Mouse (Mus musculus): ENCODE data around the gene Tulp3. TPM values are rescaled to one million over a fixed set of nuclear protein-coding genes. Genes with fewer than 3 reads are reported as not detected.
"Not testable (repeated sequence)": the region's sequence is repeated elsewhere in the genome, so short reads cannot be mapped to it uniquely, and the experiment has no call there.

Tulp3 gene
- polyA plus RNA-seq, 1 experiment: 0.07 TPM

DNA sequence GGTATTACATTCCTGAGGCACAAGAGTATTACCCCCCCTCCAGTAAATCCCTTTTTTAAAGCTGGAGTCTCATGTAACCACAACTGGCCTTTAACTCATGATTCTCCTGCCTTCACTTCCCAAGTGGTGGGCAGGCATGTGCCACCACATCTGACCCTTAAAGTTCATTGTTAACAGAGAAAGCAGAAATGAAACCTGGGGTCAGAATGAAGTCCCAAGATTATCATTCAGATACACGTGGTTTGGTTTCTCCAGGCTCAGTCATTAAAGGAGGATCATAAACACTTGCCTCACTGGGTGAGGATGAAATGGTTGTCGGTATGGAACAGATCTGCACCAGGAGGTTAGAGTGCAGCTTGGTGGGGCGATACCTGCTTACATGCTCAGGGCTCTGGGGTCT lies 25.6 kb upstream of the Tulp3 start:
- TF ChIP-seq TAL1 (IDR thresholded peaks at IDR 0.05; ENCODE audit: low read length) (no peak), GATA1 (IDR thresholded peaks at IDR 0.05; ENCODE audit: low read length) (no peak)
- Histone ChIP-seq H3K4me1 (ENCODE audit: control insufficient read depth) (no peaks in the 10 kb centered on the region), H3K27me3 (ENCODE audit: control insufficient read depth) (no peaks in the 10 kb centered on the region), H3K36me3 (ENCODE audit: control insufficient read depth) (peaks cover 7% of the 10 kb centered on the region), H3K4me3 (replicated peaks) (no peak overlapping the region), H3K9me3 (ENCODE audit: control insufficient read depth, low read length) (no peaks in the 10 kb centered on the region)

DNA sequence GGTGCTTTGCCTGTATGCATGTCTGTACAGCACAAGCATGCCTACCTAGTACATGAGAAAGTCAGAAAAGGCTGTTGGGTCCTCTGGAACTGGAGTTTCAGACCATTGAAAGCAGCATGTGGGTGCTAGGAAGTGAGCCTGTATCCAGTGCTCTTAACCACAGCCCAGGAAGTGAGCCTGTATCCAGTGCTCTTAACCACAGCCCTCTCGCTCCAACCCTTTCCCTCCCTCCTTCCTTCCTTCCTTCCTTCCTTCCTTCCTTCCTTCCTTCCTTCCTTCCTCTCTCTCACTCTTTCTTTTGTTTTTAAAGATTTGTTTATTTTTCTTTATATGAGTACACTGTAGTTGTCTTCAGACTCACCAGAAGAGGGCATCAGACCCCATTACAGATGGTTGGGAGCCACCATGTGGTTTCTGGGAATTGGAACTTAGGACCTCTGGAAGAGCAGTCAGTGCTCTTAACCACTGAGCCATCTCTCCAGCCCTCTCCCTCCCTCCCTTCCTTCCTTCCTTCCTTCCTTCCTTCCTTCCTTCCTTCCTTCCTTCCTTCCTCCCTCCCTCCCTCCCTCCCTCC lies 25.0 kb upstream of the Tulp3 start:
- not testable (repeated sequence) for H3K4me1 ChIP-seq (ENCODE audit: control insufficient read depth); H3K9me3 ChIP-seq (ENCODE audit: control insufficient read depth, low read length); H3K27me3 ChIP-seq (ENCODE audit: control insufficient read depth); H3K4me3 ChIP-seq (replicated peaks)
- H3K36me3 ChIP-seq (ENCODE audit: control insufficient read depth): peaks cover 12% of the 10 kb centered on the region

DNA sequence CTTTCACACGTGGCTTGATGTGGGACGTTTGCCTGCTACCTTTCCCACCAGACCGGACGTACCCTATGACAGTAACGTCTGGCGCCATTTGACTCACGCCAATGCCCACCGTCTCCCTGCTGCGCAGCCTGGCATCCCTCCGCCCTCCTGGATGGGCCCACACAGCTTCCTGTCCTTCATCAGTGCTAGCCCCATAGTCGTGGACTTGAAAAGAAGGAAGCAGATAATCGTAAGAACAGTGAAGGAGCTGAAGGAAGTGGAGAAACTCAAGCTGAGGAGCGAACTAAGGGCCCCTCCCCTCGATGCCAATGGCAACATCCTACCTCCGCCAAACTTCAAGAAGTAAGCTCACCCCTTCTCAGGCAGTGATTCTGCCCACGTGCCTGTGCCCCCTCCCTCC lies 24.0 kb upstream of the Tulp3 start:
- no peaks in the 10 kb centered on the region for H3K27me3 ChIP-seq (ENCODE audit: control insufficient read depth)
- H3K4me3 ChIP-seq (replicated peaks): no peak overlapping the region
- no peaks in the 10 kb centered on the region for H3K4me1 ChIP-seq (ENCODE audit: control insufficient read depth)
- H3K36me3 ChIP-seq (ENCODE audit: control insufficient read depth): peaks cover 21% of the 10 kb centered on the region
- H3K9me3 ChIP-seq (ENCODE audit: control insufficient read depth, low read length): no peaks in the 10 kb centered on the region
- TF ChIP-seq GATA1 (IDR thresholded peaks at IDR 0.05; ENCODE audit: low read length) (no peak), TAL1 (IDR thresholded peaks at IDR 0.05; ENCODE audit: low read length) (no peak)

DNA sequence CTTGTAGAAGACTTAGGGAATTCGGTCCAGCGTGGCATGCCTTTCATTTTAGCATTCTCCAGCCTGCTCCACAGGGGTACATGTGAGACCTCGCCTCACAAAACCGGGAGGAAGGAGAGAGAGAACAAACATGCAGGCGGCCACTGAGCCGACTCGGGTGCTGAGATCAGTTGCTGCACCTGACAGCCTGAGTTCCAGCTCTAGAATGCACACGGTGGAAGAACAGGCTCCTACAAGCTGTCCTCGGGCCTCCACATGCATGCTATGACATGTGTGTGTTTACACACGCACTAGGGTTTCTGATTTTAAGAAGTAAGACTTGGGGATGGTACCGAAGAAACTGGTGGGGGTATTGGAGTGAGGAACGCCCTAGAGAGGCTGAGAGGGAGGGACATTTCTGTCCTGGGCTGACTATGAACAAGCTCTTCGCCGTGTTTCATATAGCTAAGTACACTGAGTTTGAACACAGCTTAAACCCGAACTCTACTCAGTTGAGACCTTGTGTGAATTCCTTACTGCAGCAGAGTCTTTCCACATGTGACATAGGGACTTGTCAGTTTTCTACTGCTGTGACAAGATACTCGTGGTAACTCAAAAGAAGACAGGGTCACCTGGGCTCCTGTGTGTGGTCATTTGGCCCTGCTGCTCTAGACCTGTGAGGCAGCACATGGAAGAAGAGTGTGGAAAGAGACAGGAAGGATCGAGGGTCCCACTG lies 20.9 kb upstream of the Tulp3 start:
- Histone ChIP-seq H3K27me3 (ENCODE audit: control insufficient read depth) (no peaks in the 10 kb centered on the region), H3K36me3 (ENCODE audit: control insufficient read depth) (peaks cover 52% of the 10 kb centered on the region), H3K4me3 (replicated peaks) (no peak overlapping the region), H3K4me1 (ENCODE audit: control insufficient read depth) (no peaks in the 10 kb centered on the region), H3K9me3 (ENCODE audit: control insufficient read depth, low read length) (no peaks in the 10 kb centered on the region)
- TF ChIP-seq GATA1 (IDR thresholded peaks at IDR 0.05; ENCODE audit: low read length): no peak
- no peak for TF ChIP-seq TAL1 (IDR thresholded peaks at IDR 0.05; ENCODE audit: low read length)

DNA sequence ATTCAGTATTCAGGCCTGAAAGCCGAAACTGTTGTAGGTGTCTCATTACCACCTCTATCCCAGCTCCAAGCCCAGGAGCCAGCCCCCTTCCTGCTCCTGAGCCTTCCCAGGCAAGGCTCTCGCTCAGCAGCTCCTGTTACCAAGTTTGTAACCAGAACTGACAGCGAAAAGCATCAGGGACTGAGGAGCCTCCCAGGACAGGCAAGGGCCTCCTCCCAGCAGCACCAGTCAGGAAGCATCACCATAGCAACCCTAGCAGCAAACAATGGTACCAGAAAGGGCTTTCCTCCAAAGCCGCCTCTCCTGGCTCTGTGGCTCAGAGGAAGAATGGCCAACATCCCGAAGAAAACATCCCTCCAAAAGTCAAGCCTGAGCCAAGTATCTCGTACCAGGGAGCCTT lies 19.5 kb upstream of the Tulp3 start, which contains the start of the genes Tex52 and Gm44596:
TSS of gene Tex52 (plus strand) at position 265 of the 400 bp plus-strand sequence.
TSS of gene Gm44596 (plus strand) at position 312 of the 400 bp plus-strand sequence.
- Histone ChIP-seq H3K4me3 (replicated peaks) (no peak within 1 kb of the TSS), H3K4me1 (ENCODE audit: control insufficient read depth) (no peaks in the 10 kb centered on the region)

DNA sequence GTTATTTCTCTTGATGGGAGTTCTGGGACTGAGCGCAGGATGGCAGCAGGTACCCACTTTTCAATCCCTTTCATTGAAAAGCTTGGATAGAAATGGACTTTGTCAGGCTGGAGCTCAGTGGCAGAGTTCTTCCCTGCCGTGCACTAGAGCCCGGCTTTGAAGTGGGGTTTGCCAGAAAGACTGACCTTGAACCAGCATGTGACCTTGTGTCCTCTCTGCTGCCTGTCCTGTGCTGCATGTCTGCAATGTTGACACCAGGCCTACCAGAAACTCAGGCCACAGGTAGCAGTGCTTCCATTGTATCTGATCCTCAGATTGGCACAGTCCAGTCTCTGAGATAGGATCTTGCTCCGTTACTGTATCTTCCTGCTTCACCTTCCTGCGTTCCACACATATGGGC lies 14.4 kb upstream of the Tulp3 start:
- TF ChIP-seq TAL1 (IDR thresholded peaks at IDR 0.05; ENCODE audit: low read length): no peak
- no peak for TF ChIP-seq GATA1 (IDR thresholded peaks at IDR 0.05; ENCODE audit: low read length)
- H3K9me3 ChIP-seq (ENCODE audit: control insufficient read depth, low read length): no peaks in the 10 kb centered on the region
- H3K27me3 ChIP-seq (ENCODE audit: control insufficient read depth): no peaks in the 10 kb centered on the region
- no peak overlapping the region for H3K4me3 ChIP-seq (replicated peaks)
- H3K36me3 ChIP-seq (ENCODE audit: control insufficient read depth): peaks cover 99% of the 10 kb centered on the region
- H3K4me1 ChIP-seq (ENCODE audit: control insufficient read depth): peaks cover 8% of the 10 kb centered on the region

More for the DNA sequence above, 19.5 kb upstream of the Tulp3 start, which contains the start of the genes Tex52 and Gm44596:
- no peak for TF ChIP-seq GATA1 (IDR thresholded peaks at IDR 0.05; ENCODE audit: low read length)
- TF ChIP-seq TAL1 (IDR thresholded peaks at IDR 0.05; ENCODE audit: low read length): no peak
- H3K9me3 ChIP-seq (ENCODE audit: control insufficient read depth, low read length): no peaks in the 10 kb centered on the region
- H3K36me3 ChIP-seq (ENCODE audit: control insufficient read depth): peaks cover 65% of the 10 kb centered on the region
- no peaks in the 10 kb centered on the region for H3K27me3 ChIP-seq (ENCODE audit: control insufficient read depth)

DNA sequence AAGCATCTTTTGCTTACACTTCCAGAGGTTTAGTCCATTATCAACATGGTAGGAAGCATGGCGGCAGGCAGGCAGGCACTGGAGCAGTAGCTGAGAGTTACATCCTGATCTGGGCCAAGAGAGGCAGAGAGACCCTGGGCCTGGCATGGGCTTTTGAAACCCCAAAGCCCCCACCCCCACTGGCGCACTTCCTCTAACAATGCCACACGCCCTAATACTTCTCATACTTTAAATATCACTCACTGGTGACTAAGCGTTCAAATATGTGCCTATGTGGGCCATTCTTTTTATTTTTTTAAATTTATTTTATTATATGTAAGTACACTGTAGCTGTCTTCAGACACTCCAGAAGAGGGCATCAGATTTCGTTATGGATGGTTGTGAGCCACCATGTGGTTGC lies 10.8 kb upstream of the Tulp3 start:
- TF ChIP-seq GATA1 (IDR thresholded peaks at IDR 0.05; ENCODE audit: low read length): no peak
- TF ChIP-seq TAL1 (IDR thresholded peaks at IDR 0.05; ENCODE audit: low read length): no peak
- H3K4me1 ChIP-seq (ENCODE audit: control insufficient read depth): peaks cover 31% of the 10 kb centered on the region
- H3K4me3 ChIP-seq (replicated peaks): no peak overlapping the region
- H3K27me3 ChIP-seq (ENCODE audit: control insufficient read depth): no peaks in the 10 kb centered on the region
- peaks cover 73% of the 10 kb centered on the region for H3K36me3 ChIP-seq (ENCODE audit: control insufficient read depth)
- H3K9me3 ChIP-seq (ENCODE audit: control insufficient read depth, low read length): no peaks in the 10 kb centered on the region

DNA sequence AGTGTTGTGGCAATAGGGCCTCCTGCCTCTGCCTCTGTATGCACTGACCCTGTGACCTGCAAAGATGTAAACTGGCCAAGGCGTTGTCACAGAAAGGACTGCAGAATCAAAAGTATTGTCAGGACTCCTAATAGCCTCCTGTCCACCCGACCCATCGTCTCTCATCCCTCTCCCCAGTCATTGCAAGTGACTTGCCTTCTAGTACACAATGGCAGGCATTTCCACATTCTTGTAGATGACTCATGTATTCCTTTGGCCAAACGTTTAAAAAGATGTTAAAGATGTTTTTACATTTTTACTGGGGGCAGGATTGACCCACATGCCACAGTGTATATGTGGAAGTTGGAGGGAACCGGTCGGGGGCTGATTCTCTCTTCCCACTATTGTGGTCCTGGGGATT lies 9.1 kb upstream of the Tulp3 start:
- Histone ChIP-seq H3K27me3 (ENCODE audit: control insufficient read depth) (no peaks in the 10 kb centered on the region), H3K36me3 (ENCODE audit: control insufficient read depth) (peaks cover 73% of the 10 kb centered on the region), H3K4me1 (ENCODE audit: control insufficient read depth) (peaks cover 48% of the 10 kb centered on the region), H3K4me3 (replicated peaks) (peak overlapping the region; percentile 46), H3K9me3 (ENCODE audit: control insufficient read depth, low read length) (no peaks in the 10 kb centered on the region)
- TF ChIP-seq GATA1 (IDR thresholded peaks at IDR 0.05; ENCODE audit: low read length) (no peak), TAL1 (IDR thresholded peaks at IDR 0.05; ENCODE audit: low read length) (no peak)

DNA sequence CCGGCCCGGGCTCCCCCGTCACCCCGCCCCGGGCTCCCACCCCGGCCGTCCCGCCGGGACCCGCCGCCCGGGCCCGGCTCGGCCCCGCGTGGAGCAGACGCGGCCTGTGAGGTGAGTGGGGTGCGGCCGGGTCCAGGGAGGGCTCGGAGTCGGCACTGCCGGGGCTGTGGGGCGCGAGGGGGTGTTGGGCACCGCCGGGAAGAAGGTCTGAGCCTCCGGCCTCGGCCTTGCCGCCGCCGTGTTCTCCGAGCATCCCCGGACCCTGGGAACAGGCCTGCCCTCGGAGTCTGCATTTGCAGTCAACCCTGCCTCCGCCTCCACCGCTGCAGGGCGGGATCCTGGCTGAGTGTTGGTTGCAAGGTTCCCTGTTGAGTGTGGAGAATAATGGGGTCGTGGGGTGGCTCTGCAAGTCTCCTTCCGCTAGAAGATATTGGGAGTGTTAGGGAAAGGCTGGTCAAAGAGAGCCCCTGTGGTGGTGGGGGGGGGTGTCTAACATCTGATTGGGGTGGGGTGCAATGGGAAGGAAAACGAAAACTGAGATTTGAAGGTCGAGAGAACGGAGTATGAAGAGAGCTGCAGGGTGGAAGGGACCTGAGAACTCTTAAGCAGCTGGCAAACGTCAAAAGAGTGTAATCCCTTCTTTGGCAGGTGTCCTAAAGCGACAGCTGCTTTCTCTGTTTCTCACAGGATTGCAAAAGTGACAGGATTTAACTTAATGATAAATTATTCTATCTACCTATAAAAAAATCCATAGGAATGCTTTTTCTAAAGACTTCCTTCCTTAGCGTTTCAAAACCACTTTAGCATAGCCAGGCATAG lies 7.6 kb upstream of the Tulp3 start:
- no peaks in the 10 kb centered on the region for H3K9me3 ChIP-seq (ENCODE audit: control insufficient read depth, low read length)
- H3K4me1 ChIP-seq (ENCODE audit: control insufficient read depth): peaks cover 54% of the 10 kb centered on the region
- peak overlapping the region; percentile 99 for H3K4me3 ChIP-seq (replicated peaks)
- TF ChIP-seq GATA1 (IDR thresholded peaks at IDR 0.05; ENCODE audit: low read length) (no peak), TAL1 (IDR thresholded peaks at IDR 0.05; ENCODE audit: low read length) (no peak)
- peaks cover 72% of the 10 kb centered on the region for H3K36me3 ChIP-seq (ENCODE audit: control insufficient read depth)
- no peaks in the 10 kb centered on the region for H3K27me3 ChIP-seq (ENCODE audit: control insufficient read depth)
